Mouse (Mus musculus): ENCODE data around the gene Fam219b. TPM values are rescaled to one million over a fixed set of nuclear protein-coding genes. Genes with fewer than 3 reads are reported as not detected.

The Fam219b gene
- polyA plus RNA-seq, 1 experiment from 2014 or later = 10.6 TPM

Other genes starting within 250 kb of the Fam219b start
- gene Ppcdc, start 97.4 kb upstream of the Fam219b start, polyA plus RNA-seq (2015; fragmentation: Nextera tagmentation; extraction: Ambion mirVana) = 17.0 and 20.0 TPM in 2 replicates
- 7.6 and 9.7 TPM in 2 replicates for gene Scamp5, start 69.5 kb upstream of the Fam219b start, polyA plus RNA-seq (2015; fragmentation: Nextera tagmentation; extraction: Ambion mirVana)
- gene Rpp25, start 33.5 kb upstream of the Fam219b start, polyA plus RNA-seq (2015; fragmentation: Nextera tagmentation; extraction: Ambion mirVana) = 11.5 and 12.9 TPM in 2 replicates
- gene Cox5a, start 16.3 kb upstream of the Fam219b start, polyA plus RNA-seq (2015; fragmentation: Nextera tagmentation; extraction: Ambion mirVana) = 1,248 and 1,820 TPM in 2 replicates
- 75.2 and 80.6 TPM in 2 replicates for gene Mpi, start 15.2 kb downstream of the Fam219b start, polyA plus RNA-seq (2015; fragmentation: Nextera tagmentation; extraction: Ambion mirVana)
- gene Scamp2, start 23.4 kb downstream of the Fam219b start, polyA plus RNA-seq (2015; fragmentation: Nextera tagmentation; extraction: Ambion mirVana) = 47.3 and 56.0 TPM in 2 replicates
- gene Ulk3, start 51.9 kb downstream of the Fam219b start, polyA plus RNA-seq (2015; fragmentation: Nextera tagmentation; extraction: Ambion mirVana) = 14.3 and 21.3 TPM in 2 replicates
- gene Cplx3, start 68.8 kb downstream of the Fam219b start, polyA plus RNA-seq (2015; fragmentation: Nextera tagmentation; extraction: Ambion mirVana) = not detected in 2 replicates
- gene Lman1l, start 83.2 kb downstream of the Fam219b start, polyA plus RNA-seq (2015; fragmentation: Nextera tagmentation; extraction: Ambion mirVana) = not detected in 2 replicates
- gene Csk, start 116.1 kb downstream of the Fam219b start, polyA plus RNA-seq (2015; fragmentation: Nextera tagmentation; extraction: Ambion mirVana) = 14.6 and 20.6 TPM in 2 replicates
- not detected in 2 replicates for gene Cyp1a2, start 146.2 kb downstream of the Fam219b start, polyA plus RNA-seq (2015; fragmentation: Nextera tagmentation; extraction: Ambion mirVana)
- gene Cyp1a1, start 150.4 kb downstream of the Fam219b start, polyA plus RNA-seq (2015; fragmentation: Nextera tagmentation; extraction: Ambion mirVana) = not detected in 2 replicates
- 13.5 and 21.4 TPM in 2 replicates for gene Edc3, start 171.0 kb downstream of the Fam219b start, polyA plus RNA-seq (2015; fragmentation: Nextera tagmentation; extraction: Ambion mirVana)
- 48.5 and 65.2 TPM in 2 replicates for gene Clk3, start 228.3 kb downstream of the Fam219b start, polyA plus RNA-seq (2015; fragmentation: Nextera tagmentation; extraction: Ambion mirVana)